Mouse (Mus musculus): ENCODE results near the gene Slc15a1.

GRCm38 (mm10) chr14:121467646-121468045 lies 37.4 kb downstream of the Slc15a1 start:
- TF ChIP-seq CTCF (IDR thresholded peaks at IDR 0.05; ENCODE audit: low read depth, low read length) (no peak), POLR2A (IDR thresholded peaks at IDR 0.05; ENCODE audit: extremely low read depth, insufficient read depth, low read length) (no peak)

Data from liver, adult 2 months (tissue).